Mouse (Mus musculus): ENCODE measurements around the gene Cib2.

DNA sequence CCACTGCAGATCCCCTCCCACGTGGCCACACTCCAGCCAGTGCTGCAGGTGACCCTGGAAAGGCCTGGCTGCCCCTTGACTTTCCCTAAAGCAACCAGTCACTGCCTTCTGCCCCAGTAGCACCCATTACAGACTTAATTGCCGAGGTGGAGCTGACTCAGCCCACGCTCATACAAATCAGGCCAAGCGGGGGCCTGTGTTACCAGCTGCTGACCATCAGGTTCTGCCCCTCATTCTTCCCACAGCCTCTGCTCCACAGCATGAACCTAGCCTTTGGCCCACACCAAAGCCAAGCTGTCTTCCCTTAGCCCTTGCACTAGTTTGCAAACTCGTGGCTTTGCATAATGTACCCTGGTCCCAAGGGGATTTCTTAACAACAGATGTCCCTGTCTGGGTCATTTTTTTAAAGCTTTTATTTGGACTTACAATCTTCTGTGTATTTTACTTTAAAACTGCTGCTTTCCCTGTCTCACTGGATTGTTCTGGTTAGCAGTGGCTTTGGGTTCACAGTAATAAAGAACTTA, 44.2 kb upstream of the Cib2 start:
- TF ChIP-seq CTCF (conservative IDR thresholded peaks at IDR 0.05; ENCODE audit: low read length) (no peak), NANOG (IDR thresholded peaks at IDR 0.05; ENCODE audit: borderline replicate concordance, low read length) (no peak)
